Mouse (Mus musculus) CD4-positive, CD25-positive, alpha-beta regulatory T cell, adult 2 months (primary cell): ENCODE data around the gene 1700018B08Rik.
A peak's percentile ranks its signal among the peaks of the same experiment; 100 is the strongest.

Source experiments
- DNase-seq: peaks from one replicate; pipeline ENCODE4 v3.0.0-alpha.2; 2012; ENCODE audit warnings: low read depth, low spot score

Gene 1700018B08Rik

DNA sequence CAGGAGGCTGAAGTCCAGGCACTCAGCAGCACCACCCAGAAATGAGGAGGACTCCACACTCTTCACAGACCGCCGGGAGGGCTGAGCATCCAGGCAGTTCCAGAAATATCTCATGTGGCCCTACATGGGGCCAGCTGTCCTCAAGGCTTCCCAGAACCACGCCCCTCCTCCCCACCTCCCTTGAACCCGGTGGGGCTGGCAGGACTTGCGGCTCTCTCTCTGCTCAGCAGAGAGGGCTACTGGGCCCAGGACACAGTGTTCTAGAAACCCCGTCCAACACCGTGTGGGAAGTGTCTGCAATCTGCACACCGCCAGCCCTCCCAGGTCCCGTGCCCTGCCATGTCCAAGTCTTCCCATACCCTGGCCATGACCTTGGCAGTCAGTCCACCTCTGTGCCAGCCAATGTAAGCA is 18.8 kb upstream of the 1700018B08Rik start:
- no peak for DNase-seq

DNA sequence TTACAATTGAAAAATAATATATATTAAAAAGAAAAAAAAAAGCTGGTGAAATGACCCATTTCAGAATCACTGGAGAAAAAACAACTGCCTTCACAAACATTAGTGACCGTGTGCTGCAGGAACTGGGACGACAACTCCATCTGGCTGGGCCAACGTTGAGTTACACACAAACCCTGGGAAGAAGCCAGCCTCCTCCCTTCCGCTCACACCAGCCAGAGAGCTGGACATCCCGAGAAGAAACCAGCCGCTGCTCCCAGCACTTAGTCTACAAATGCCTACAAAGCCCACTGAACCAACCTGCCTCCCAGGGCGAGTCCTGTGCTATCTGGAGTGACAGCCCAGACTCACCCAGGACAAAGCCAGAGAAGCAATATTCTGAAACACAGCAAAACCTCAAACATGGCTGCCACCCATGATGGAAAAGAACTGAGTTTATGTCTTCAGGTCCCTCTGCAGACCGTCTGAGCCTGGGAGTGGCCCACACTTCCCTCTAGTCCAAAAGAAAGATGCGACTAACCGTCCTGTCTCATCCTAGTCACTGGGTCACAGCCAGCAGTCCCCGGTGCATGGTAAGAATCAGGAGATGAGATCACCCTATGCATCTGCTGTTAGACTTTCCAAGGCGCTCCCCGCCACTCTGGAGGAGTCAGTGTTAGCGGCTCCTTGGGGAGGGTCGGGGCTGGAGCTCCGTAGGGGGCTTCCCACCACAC is 17.7 kb upstream of the 1700018B08Rik start:
- DNase-seq = no peak

DNA sequence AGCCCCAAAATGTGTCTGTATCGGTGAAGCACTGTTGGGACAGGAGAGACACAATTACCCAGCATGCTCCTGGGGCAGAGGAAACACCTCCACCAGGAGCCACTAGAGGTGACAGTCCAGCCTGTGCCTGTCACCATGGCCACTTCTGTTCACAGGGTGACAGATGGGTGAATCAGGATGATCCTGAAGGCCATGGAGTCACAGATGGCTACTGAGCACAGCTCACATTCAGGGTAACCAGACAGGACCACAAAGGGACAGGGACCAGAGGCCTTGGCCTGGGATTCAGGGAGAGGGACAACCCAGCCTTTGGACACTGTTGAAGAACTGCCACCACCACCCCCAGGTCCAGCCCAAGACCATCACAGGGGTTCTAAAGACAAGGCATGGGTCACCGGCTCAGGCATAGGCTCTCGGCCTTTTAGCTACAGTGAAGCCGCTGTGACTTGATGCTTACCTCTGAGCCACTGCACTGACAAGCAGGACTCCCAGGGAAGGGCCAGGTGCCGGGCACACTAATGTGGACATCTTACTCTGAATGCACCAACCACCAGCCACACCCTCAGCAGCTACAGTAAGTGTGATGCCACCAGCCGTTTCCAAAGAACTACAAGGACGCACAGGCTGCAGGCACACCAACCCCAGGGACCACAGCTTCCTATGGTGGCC is 16.4 kb upstream of the 1700018B08Rik start:
- DNase-seq = no peak

DNA sequence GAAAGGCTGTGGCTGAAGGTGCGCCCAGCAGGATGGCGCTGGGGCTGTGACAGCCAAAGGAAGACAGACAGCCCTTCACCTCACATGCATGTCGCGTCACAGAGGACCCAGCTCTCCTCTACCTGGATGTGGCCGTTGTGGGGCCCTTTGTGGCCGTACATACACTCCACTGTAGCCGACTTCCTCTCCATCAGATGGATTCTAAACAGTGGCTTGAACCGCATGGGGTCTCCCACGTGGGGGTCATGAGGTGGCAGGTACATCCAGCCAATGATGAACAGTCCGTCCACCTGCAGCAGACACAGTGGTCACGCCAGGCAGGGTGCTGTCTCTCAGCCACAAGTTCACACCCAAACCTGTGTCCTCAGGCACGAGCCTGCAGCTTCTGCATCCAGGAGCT is 15.7 kb upstream of the 1700018B08Rik start:
- no peak for DNase-seq

DNA sequence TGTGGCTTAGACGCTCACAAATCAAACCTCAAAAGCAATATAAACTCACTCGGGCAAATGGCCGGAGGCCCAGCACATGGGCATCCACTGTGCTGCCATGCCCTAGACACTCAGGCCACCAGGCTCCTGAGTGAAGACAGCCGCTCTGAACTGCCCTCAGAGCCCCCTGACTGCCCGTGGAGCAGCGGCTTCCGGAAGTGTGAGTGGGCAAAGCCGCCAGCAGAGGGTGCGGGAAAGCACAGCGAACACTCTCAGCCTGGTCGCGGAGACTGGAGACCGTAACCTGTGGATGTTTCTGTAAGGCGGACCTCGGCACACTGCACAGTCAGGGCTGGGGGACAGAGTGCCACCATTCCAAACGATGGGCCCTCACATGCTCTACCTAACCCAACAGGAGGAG is 14.4 kb upstream of the 1700018B08Rik start:
- no peak for DNase-seq

DNA sequence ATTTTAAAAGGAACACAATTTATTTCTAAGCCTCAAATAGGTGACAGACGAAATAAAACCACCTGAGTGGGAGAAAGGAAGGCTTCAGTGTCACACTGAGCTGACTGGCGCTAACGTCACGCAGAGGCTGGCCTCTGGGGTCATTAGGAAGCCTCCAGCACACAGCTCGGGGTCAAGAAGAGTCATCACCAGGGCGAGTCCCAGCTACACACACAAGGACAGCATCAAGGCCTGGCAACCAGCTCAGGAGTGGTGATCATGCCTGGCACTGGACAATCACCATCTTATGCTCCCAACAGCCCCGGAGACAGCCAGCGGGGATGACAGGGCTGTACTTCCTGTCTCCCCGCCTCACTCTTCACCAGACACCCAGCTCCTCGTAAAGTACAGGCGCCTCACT is 13.6 kb upstream of the 1700018B08Rik start:
- DNase-seq = no peak

DNA sequence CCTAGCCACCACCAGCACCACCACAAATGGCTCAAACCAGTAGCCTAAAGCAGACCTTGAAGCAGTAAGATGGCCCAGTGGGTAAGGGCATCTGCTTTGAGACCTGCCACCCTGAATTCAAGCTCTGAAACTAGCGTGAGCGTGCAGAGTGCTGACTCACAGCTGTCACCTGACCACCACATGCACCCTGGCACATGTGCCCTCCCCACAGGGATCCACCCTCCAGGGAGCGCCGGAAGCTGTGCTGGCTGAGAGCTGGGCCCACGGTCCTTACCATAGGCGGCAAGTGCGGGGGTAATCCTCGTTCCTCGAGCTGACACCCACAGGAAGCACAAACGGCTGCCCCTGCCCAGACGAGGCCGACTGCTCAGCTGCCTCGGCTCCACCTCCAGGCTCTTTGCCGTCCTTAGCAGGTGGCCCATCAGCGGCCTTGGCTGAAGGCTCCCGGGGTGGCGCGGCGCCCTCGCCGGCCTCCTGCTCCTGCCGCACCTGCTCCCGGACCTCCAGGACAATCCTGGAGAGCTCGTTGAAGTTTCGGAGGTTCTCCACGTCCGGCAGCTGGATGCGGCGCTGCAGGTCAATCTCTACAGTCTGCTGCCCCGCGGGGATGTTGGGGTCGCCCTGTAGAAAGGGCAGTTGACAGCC is 9.8 kb upstream of the 1700018B08Rik start:
- DNase-seq = no peak

DNA sequence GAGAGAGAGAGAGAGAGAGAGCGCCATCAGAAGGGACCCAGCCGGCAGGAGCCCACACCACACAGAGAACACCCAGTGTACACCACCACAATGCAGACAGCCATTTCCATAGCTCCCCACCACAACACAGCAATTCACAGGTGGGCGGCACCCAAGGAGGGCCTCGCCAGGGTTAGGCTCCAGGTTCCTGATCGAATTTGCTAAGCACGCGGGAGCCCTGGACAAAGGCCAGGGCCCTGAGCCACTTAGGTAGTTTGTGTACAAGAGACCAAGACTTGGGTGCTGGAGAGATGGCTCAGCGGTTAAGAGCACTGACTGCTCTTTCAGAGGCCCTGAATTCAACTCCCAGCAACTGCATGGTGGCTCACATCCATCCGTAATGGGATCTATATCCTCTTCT is 8.4 kb upstream of the 1700018B08Rik start:
- no peak for DNase-seq

DNA sequence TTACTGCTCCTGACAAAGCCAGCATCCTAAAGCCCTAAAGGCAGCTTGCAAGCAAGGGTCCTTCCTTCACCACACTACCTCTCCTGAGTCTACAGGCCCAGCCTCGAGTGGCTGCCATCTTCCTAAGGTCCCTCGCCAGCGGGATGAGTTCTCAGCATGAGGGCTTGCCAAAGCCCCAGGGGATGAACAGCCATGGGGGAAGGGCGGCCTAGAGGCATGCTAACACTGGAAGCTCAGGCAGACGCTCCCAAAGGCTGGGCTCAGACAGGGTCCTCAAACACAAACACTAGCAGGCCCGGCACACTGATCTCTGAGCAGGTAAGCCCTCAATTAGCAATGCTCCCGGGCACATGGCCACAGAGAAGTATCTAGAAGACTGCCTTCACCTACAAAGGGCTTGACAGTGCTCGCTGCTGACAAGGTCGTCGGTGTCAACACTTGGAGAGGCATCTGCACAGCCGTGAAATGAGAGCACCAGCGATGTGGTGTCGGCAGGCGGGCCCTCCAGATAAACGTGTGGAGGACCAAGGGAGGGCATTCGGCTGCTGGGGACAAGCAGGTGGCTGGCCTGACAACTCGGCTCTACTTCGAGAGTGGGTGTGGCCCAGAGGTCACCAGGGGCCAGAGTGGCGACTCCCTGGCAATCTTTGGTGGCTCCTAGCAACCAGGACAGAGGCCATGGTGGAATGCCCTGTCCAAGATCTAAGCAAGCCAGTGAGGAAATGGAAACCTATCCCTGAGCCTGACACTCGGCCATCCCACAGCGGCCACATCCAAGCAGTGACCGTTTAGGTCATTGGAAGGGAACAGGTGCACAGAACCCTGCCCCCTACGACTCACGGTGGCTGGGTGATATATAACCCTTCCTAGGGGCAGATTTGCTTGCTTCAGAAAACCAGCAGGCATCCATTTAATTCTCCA is 7.2 kb upstream of the 1700018B08Rik start:
- DNase-seq = no peak

DNA sequence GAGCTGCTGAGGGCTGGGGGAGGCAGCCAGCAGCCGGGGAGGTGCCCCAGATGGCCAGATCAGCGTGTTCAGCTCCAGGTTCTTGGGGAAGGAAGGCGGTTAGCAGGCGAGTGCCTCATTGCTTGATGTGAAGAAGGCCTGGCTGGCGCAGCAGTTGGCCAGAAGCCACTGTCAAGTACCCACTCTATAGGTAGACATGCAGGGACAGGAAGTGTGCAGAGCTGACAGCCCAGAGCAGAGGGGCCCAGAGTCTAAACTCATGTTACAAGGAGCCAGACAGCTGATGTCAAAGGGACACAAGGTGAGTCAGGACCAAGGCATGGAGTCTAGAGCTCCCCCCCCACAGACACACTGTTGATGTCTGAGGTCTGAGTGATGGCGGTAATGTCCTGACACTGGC is 5.9 kb upstream of the 1700018B08Rik start:
- no peak for DNase-seq

DNA sequence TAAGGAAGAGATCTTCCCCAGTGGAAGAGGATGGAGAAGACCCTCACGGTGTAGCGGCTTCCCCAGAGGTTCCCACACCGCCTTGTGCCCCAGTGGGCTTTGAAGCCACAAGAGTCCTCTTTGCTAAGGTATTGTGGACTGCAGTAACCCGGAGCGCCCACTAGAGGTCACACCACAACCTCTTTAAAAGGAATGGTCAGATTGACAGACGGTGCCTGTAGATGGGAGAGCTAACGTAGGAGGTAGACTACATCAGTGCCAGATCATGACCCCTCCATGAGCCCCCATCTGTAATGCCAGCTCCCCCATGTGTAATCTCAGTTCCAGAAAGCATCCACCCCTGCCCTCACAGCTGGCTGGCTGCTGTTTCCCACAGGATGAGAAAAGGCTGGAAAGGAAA is 3.0 kb upstream of the 1700018B08Rik start:
- peak; percentile 85 for DNase-seq

DNA sequence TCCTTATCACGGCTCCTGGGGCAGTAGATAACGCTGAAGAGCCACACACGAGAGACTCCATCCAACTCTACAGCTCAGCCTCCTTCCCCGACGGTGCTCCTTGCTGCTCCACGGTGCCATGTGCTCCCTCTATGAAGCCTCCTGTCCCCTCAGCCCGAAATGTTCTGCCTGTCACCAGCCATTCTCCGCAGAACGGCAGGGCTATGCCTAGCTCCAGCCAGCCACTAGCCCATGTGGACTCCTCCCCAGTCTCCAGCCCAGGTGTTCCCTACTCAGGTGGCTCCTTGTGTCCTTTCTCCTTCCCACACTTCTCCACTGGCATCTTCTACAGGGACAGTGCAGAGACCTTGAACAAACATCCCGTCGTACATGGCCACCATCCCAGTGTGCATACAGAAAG is 816 bp upstream of the 1700018B08Rik start:
- no peak for DNase-seq

DNA sequence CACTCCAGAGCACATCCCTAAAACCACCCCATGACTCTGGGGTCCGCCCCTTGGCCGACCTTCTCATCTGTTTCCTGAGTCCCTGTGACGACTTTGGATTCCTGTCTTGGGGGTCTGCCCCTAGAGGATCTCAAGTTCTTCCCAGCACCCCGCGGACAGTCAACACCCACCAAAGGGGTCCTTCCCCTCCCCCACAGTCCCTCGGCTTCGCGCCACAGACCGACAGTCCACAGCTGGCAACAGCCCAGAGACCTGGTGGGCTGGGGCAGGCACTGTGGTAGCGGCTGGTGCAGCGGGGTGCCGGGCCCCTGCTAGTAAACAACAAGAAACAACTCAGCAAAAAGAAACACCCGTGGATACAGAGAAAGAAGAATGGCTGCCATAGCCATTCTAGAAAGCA is 1.2 kb downstream of the 1700018B08Rik start:
- no peak for DNase-seq

DNA sequence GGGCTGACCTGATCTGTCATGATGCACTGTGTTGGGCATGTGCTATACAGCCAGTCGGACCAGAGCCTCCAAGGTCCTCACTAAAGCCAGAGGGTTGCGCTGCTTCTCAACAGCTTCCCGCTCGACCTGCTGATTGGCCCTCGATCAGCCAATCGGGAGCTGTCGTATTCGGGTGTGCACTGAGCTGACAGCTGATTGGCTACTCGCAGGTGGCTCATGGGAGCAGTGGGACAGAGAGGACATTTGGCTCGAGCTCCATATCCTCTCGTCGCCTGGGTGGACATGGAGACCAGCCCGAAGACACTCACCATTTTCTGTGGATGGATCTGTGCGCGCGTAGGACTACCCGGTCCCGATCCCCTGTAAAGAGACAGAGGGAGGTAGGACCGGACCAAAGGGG is 2.3 kb downstream of the 1700018B08Rik start:
- DNase-seq = no peak

DNA sequence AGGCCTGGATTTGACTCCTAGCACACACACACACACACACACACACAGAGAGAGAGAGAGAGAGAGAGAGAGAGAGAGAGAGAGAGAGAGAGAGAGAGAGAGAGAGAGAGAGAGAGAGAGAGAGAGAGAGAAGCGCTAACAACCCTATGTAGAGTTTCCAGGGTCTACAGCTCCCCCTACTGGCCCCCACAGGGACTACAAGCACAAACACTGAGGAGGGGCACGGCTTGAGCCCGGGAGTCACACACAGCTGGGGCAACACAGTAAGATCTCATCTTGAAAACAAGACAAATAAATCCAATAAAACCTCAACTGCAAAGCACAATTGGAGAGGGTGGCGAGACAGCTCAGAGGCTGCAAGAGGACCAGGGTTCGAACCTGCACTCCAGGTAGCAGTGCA is 11.7 kb downstream of the 1700018B08Rik start:
- DNase-seq = peak; percentile 37

DNA sequence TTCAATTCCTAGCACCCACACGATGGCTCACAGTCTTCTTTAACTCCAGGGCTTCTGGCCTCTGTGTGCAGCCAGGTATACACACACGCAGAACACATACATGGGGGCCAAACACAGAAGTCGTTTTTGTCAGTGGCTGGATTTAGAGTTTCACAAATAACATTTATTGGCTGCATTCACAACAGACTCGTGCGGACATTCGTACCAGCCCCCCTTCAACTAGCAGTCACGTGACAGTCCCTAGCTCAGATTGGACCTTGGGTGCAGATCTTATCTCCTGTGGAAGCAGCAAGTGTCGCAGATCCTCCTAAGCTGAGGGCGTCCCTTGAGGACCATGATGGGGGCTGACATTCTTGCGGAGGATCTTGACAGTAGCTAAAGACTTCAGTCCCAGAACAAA is 13.5 kb downstream of the 1700018B08Rik start:
- no peak for DNase-seq

DNA sequence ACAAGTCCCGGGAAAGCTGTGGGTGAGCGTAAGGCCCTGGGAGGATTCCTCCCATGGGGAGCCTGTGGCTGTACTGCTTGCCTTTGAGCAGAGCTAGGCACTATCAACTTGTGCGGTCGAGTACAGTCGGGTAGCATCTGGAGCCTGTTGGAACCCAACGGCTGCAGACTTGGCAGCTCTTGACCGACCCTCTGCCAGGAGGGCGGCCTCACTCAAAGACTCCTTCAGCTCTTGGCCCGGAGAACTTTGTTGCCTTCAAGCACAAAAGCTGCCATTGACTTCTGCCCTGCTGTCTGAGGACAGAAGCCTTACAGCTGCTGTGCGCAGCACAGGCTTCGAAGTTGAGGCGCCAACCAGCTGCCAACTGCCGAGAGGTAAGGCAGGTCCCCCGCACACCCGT is 15.3 kb downstream of the 1700018B08Rik start:
- DNase-seq = no peak

DNA sequence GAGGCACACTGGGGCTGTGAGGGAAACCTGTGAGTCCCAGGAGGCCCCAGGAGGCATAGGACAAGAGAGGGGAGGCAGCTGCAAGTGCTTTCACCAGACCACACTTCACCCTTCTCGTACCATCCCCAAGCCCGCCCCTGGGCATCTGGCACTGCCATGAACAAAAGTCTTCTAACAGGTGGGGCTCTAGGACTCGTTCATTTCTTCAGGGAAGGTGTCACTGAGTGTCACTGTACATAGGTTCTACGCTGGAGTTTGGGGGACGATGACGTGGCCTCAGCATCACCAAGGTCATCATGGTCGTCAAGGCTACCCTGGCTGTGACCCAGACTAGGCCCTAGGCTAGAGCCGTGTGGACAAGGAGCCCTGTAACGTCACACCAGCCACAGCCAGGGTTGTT is 16.4 kb downstream of the 1700018B08Rik start:
- DNase-seq = no peak

DNA sequence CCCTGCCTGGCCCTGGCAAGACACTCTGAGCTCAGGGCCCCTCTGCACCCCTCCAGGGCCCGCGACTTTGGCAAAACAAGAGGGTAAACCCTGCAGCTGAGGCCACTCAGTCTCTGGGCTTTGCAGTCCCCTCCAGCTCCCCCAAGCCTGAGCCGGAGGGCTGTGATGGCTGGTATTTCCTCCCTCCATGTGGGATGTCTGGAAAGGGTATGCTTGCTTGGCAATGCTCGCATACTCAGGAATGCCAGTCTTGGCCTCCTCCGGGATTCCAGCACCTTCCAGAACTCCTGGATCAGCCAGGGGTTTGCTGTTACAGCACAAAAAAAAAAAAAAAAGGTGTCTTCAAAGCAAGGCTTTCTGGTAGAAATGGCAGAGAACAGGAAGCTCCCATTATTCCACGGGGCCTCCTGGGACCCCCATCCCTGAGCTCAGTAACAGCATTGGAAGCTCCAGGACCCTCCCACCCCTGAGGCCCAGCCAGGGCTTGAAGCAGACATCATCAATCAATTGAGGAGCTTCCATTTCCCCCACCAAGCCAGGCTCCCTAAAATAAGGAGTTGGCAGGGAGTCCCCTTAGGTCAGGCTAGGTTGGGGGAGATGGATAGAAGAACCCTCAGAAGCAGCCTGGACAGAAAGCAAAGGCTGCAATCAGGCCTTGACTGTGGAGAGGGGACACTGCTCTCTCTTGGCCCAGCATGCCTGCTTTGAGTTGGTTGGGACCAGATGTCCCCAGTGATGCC is 17.1 kb downstream of the 1700018B08Rik start:
- no peak for DNase-seq

DNA sequence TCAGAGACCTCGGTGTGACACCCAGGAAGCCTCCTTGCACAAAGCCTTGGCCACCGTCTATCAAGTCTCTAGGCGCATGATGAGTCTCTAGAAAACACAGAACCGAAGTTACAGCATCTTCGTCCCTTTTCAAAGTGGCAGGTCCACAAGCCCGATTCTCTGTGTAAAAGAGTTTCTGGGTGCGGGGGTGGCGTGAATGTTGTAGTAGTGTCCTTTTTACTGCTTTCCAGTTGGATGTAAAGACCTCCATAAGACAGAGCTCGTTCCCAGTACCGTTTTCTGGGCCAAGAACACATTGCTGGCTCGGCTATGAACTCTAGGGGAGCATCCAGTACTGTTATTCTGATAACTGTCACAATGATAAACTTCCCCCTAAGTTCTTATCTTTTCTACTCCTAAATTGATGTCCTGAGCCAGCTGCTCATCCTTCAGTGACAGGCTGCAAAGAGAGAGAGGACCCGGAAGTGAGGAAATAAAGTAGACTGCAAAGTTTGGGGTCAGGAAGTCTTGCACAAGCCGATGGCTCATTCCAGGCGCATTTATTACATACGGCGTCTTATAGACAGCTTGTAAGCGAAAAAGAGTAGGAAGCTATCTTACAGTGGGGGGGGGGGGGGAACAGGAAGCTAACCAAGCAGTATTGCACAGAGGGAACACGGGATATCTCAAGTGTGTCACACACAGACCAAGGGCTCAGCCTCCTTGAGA is 18.9 kb downstream of the 1700018B08Rik start:
- DNase-seq = no peak

DNA sequence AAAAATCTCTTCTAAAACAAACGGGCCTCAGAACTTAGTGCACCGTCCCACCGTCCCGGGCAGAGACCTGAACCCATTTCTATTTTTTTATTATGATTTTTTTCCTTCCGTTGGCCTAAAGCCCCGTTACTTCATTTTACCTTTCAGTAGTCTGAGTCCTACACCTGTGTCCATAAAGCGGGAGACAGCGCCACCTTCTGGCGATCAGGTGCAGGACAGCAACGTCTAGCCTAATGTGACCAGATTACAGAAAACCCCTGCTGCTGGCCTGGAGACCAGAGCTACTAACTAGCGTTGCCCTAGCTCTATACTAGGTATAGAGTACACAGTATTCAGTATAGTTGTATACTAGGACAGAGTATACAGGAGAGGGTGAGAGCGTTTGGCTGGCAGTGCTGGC is 30.7 kb downstream of the 1700018B08Rik start:
- DNase-seq = peak; percentile 81
